Mouse (Mus musculus) layer of hippocampus, adult 8-10 months (tissue): Measurements from ENCODE around the gene Magi2. TPM values are rescaled to one million over a fixed set of nuclear protein-coding genes. Genes with fewer than 3 reads are reported as not detected.
"Not testable (repeated sequence)": the region's sequence is repeated elsewhere in the genome, so short reads cannot be mapped to it uniquely, and the experiment has no call there.

Experiments
- DNase-seq, 2 experiments: peaks; one replicate each; pipeline ENCODE4 v3.0.0; 2022; ENCODE audit warnings: low spot score in 2 of 2
- total RNA-seq, 4 experiments: library from RNA; stranded (reverse); gene quantifications; 2 replicates each; pipeline ENCODE4 v1.2.4; 2022

Gene Magi2
- total RNA-seq, 4 experiments from 2014 or later = 105 to 137 (median 127) TPM

DNA sequence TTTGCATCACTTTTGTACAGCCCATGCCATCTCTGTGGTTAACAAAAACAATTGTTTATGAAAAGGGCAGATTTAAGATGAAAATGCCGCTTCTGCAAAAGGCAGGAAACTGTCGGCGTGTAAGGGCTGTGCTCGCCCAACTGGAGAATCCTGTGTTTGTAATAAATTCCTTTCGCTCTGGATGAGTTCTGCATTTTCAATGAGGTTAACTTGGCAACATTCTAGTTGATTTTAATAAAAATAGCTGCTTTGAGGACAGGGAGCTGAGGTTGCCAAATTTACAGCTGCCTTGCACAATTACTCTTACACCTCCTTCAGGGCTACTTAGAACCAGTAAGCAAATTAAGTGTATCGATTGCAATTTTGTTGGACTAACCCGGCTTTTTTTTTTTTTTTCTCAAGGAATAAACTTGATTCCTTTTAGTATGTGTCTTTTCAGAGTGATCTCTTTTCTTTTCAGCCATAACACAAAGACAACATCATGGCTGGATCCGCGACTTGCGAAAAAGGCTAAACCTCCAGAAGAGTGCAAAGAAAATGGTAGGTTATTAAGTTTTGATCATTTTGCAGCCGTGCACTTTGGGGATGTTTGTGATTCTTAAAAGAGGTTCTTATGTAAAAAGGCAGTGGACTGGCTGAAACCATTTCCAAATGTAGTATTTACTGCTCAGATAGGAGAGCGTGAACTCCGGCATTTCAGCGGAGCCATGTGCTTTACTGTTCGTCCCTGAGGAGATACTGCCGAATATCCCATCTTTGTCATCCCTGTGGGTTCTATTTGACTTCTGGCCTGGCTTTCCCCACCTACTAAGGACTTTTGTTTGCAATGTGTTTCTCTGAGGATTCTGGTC lies 1001.3 kb downstream of the Magi2 start:
- peak in 1 of 2 experiments; percentile 30 for DNase-seq

- no peak for DNase-seq
These were observed 1005.1 kb downstream of the Magi2 start for GRCm38 (mm10) chr5:20231908-20232307.

GRCm38 (mm10) chr5:20241523-20241922 lies 1014.7 kb downstream of the Magi2 start:
- DNase-seq = no peak

GRCm38 (mm10) chr5:20242496-20242895 lies 1015.7 kb downstream of the Magi2 start:
- no peak for DNase-seq

DNA sequence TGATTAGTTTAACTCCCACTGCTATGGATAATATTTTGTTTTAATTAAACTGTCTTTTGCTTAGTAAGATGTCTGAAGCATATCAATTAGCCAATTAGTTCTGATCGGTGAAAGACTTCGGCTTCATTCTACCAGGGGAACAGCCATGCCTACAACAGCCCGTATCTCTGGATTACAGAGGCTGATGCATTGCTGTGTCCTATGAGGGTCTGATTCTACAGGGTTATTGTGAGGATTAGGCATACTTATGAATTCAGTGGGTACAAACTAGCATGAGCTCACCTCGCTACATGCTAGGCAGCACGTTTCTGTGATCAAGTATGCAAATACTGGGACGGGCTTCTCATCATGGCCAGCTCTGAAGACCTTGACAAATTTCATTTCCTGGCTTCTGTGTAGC lies 1022.5 kb downstream of the Magi2 start:
- no peak for DNase-seq

GRCm38 (mm10) chr5:20251541-20251940 lies 1024.7 kb downstream of the Magi2 start:
- DNase-seq = no peak

- no peak for DNase-seq
These were observed 1029.5 kb downstream of the Magi2 start for GRCm38 (mm10) chr5:20256150-20256868.

DNA sequence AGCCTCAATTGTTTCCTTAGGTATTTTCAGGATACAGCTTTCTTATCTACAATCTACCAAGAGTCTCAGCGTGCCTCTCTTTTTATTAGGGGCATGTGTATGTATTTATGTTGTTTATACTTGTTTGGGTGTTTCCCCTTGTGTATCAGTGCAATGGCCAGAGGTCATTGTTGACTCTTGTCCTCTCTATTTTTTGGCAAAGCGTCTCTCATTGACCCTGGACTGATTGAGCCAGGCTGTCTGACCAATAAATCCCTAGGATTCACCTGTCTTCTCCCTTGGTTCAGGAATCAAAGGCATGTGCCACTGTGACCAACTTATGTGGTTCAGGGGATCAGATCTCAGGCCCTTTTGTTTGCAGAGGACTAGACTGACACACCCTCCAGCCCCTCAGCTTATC lies 1030.1 kb downstream of the Magi2 start:
- no peak for DNase-seq

DNA sequence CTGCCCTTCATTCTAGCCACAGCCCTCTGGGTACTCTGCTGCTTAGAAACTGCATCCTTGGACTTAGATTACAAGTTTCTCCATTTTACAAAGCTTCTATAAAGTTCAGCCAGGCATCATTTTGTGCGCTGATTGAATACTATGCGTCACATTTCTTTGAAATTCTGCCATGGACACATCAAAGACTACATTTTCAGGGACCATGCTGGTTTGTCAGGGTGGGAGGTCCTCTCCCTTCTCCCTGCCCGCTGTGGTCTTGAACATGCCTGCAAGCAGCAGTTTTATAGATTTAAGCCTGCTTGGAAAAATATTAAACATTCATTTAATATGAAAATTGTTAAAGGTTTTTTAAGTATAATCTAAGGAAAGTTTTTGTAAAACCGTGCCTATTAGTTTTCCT lies 1030.6 kb downstream of the Magi2 start:
- no peak for DNase-seq

DNA sequence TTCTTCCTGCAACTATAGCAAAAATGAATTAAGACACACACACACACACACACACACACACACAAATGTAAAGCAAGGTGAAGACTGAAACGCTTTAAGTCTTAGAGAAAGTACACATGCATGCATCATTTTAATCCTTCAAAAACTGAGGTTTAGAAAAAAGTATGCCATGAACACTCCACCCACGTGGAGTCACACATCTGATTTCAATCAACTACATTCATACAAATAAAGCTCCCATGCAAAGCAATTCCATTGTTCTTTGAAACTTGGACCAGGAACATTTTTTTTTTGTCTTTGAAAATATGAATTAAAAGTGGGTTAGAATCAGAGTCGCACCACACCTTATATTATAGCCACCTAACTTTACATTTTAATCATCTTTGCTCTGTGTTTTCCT lies 1032.9 kb downstream of the Magi2 start:
- DNase-seq = no peak

- DNase-seq = not testable (repeated sequence)
These were observed 1045.8 kb downstream of the Magi2 start for GRCm38 (mm10) chr5:20272680-20273079.

- no peak for DNase-seq
These were observed 1048.8 kb downstream of the Magi2 start for GRCm38 (mm10) chr5:20275632-20276031.

DNA sequence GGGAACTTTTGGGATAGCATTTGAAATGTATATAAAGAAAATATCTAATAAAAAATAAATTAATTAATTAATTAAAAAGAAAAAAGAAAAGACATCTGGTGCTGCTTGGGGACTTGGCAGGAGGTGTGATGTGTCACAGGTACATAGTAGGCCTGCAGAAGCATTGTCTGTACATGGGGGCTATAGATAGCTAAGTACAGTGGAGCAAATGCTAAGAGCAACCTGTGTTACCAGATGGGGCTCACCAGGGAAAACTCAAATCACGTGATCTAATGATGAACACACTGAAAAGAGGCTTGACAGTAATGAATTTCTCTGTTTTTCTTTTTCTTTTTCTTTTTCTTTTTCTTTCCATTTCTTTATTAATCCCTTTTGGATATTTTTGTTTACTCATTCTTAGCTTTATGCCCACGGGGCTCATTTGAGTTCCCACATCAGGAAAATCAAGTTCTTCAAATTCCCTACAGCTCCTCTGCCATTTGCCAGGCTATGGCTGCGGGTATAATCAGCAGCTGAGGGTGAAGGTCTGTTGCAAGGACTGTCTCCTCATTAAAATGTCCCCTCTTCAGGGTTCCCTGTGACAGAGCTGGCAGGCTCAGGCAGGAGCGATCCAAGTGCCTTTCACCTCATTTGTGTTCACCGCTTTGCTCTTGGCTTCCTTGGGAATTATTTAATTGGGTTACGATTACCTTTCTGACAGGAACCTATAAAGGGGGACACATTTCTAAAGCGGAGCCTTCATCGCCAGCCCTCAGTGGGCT lies 1058.4 kb downstream of the Magi2 start:
- DNase-seq = no peak

- DNase-seq = no peak
These were observed 1067.7 kb downstream of the Magi2 start for GRCm38 (mm10) chr5:20294521-20294920.

GRCm38 (mm10) chr5:20299816-20300215 lies 1073.0 kb downstream of the Magi2 start:
- DNase-seq = no peak

- peak in 1 of 2 experiments; percentile 39 for DNase-seq
These were observed 1076.5 kb downstream of the Magi2 start for GRCm38 (mm10) chr5:20303056-20303965.

DNA sequence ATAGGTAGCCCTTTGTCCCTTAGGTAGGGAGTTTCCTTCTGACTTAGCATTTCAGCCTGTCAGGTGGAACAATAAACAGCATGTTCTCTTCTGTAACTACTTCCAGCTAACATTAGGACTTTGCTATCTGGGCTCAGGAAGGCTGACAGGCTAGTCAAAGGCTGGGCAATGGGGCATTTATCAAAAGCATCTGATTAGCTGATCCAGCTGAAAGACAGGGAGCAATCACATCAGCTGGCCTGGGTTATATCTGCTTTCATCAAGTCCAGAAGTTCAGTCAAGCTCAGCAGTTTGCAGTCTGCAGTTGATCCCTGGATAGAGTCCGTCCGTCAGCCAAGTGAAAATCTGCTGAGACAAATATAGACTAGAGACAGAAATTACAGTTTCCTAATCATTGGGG lies 1094.1 kb downstream of the Magi2 start:
- DNase-seq = no peak

DNA sequence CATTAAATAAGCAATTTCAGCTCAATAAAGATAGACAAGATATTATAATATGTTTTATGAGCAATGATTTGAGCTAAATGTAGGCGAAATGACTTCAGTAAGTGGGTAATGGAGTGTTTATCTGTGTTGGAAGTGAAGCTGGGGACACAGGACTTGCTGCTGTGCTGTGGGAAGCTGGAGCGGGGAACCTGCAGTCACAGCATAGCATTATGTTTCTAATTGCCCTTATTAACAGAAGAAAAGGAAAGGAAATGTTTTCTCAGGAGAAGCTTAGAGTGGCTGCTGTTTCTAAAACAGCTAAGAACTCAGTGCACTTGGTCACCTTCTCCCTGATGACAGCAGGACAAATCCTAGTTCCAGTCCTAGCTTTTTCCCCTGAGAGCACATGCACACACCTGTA lies 1098.5 kb downstream of the Magi2 start:
- no peak for DNase-seq

GRCm38 (mm10) chr5:20328901-20329300 lies 1102.1 kb downstream of the Magi2 start:
- no peak for DNase-seq

GRCm38 (mm10) chr5:20330025-20330424 lies 1103.2 kb downstream of the Magi2 start:
- DNase-seq = no peak

- DNase-seq = no peak
These were observed 1105.7 kb downstream of the Magi2 start for GRCm38 (mm10) chr5:20332574-20332973.
